Mouse (Mus musculus) adrenal gland, adult 8-10 months (tissue): ENCODE results near the gene Pdzd2. TPM values are rescaled to one million over a fixed set of nuclear protein-coding genes. Genes with fewer than 3 reads are reported as not detected.

Source experiments
- DNase-seq: peaks from one replicate; pipeline ENCODE4 v3.0.0; 2022
- total RNA-seq, 4 experiments: library from RNA; stranded (reverse); gene quantifications; 2 replicates each; pipeline ENCODE4 v1.2.4; 2022

Gene Pdzd2
- total RNA-seq, 4 experiments from 2014 or later, result 14.8 to 29.7 (median 21.7) TPM

- DNase-seq, result no peak
These were observed 392.8 kb downstream of the Pdzd2 start for GRCm38 (mm10) chr15:12346916-12347315.

- DNase-seq, result no peak
These were observed 398.3 kb downstream of the Pdzd2 start for GRCm38 (mm10) chr15:12341401-12341758.

- DNase-seq, result no peak
These were observed 399.0 kb downstream of the Pdzd2 start for GRCm38 (mm10) chr15:12340536-12341400.

- no peak for DNase-seq
These were observed 402.0 kb downstream of the Pdzd2 start for GRCm38 (mm10) chr15:12337779-12338137.

- DNase-seq, result no peak
These were observed 402.5 kb downstream of the Pdzd2 start for GRCm38 (mm10) chr15:12337030-12337778.

- no peak for DNase-seq
These were observed 405.3 kb downstream of the Pdzd2 start for GRCm38 (mm10) chr15:12334381-12334780.

GRCm38 (mm10) chr15:12331300-12331699 is 408.4 kb downstream of the Pdzd2 start:
- DNase-seq, result no peak

GRCm38 (mm10) chr15:12330892-12331291 is 408.8 kb downstream of the Pdzd2 start:
- DNase-seq, result no peak

- no peak for DNase-seq
These were observed 409.3 kb downstream of the Pdzd2 start for GRCm38 (mm10) chr15:12330389-12330788.

GRCm38 (mm10) chr15:12324326-12324725 is 415.4 kb downstream of the Pdzd2 start:
- DNase-seq, result no peak

- no peak for DNase-seq
These were observed 416.9 kb downstream of the Pdzd2 start for GRCm38 (mm10) chr15:12322676-12323402.

GRCm38 (mm10) chr15:12321788-12322621 is 417.7 kb downstream of the Pdzd2 start, which contains the start of gene 1810049J17Rik:
Gene 1810049J17Rik (minus strand): TSS chr15:12321899.
- peak; percentile 27 for DNase-seq

GRCm38 (mm10) chr15:12321091-12321787 is 418.5 kb downstream of the Pdzd2 start, which contains the start of gene Golph3:
Gene Golph3 (plus strand): TSS chr15:12321450.
- peak; percentile 90 for DNase-seq

GRCm38 (mm10) chr15:12320441-12321090 is 419.2 kb downstream of the Pdzd2 start:
- DNase-seq, result no peak

- DNase-seq, result no peak
These were observed 419.8 kb downstream of the Pdzd2 start for GRCm38 (mm10) chr15:12319889-12320288.

GRCm38 (mm10) chr15:12318451-12318850 is 421.3 kb downstream of the Pdzd2 start:
- DNase-seq, result no peak

- DNase-seq, result no peak
These were observed 422.4 kb downstream of the Pdzd2 start for GRCm38 (mm10) chr15:12317290-12317689.

GRCm38 (mm10) chr15:12315996-12316395 is 423.7 kb downstream of the Pdzd2 start:
- DNase-seq, result no peak

GRCm38 (mm10) chr15:12314584-12314983 is 425.1 kb downstream of the Pdzd2 start:
- no peak for DNase-seq

GRCm38 (mm10) chr15:12313255-12313654 is 426.5 kb downstream of the Pdzd2 start:
- DNase-seq, result no peak

GRCm38 (mm10) chr15:12311465-12311864 is 428.3 kb downstream of the Pdzd2 start:
- no peak for DNase-seq
